Mouse (Mus musculus) spleen, adult 2 months (tissue): ENCODE results near the gene Ppm1a. TPM values are rescaled to one million over a fixed set of nuclear protein-coding genes. Genes with fewer than 3 reads are reported as not detected.

Experiments
- DNase-seq, 2 experiments: peaks; one replicate each; pipeline versions ENCODE4 v3.0.0 to v3.0.0-alpha.2; 2012 to 2021; ENCODE audit warnings: low spot score in 2 of 2, low read depth in 1 of 2
- H3K27ac ChIP-seq: fragments of 200-500 bp; 2 replicates; pipeline ENCODE4 v1.5.1; 2012; ENCODE audit warnings: low read length, inconsistent platforms; ENCODE audit not compliant: insufficient read depth
- H3K27me3 ChIP-seq: fragments of 200-500 bp; 2 replicates; pipeline ENCODE4 v1.6.1; 2012; ENCODE audit warnings: mild to moderate bottlenecking, moderate library complexity, low read length, inconsistent platforms; ENCODE audit not compliant: control insufficient read depth, insufficient read depth
- H3K36me3 ChIP-seq: fragments of 200-500 bp; 2 replicates; pipeline ENCODE4 v1.6.1; 2012; ENCODE audit warnings: mild to moderate bottlenecking, low read length, inconsistent platforms; ENCODE audit not compliant: control insufficient read depth, insufficient read depth
- H3K4me1 ChIP-seq: fragments of 200-500 bp; 2 replicates; pipeline ENCODE4 v1.6.1; 2011; ENCODE audit warnings: inconsistent platforms; ENCODE audit not compliant: control insufficient read depth, insufficient read depth, insufficient read length
- H3K4me3 ChIP-seq: fragments of 200-500 bp; 2 replicates; pipeline ENCODE4 v1.5.1; 2011; ENCODE audit warnings: mild to moderate bottlenecking, inconsistent platforms; ENCODE audit not compliant: insufficient read depth, insufficient read length; ENCODE audit errors: extremely low read depth
- CTCF ChIP-seq: fragments of 200-500 bp; IDR thresholded peaks from 2 replicates; pipeline ENCODE4 v1.5.1; 2011; ENCODE audit warnings: mild to moderate bottlenecking, inconsistent platforms; ENCODE audit not compliant: insufficient read depth, insufficient read length, insufficient replicate concordance; ENCODE audit errors: extremely low read depth
- POLR2A ChIP-seq: fragments of 200-500 bp; IDR thresholded peaks from 2 replicates; pipeline ENCODE4 v1.6.1; 2011; ENCODE audit warnings: low read depth, low read length, inconsistent platforms
- WGBS: fragments of 180-500 bp; shearing (Covaris S2); methylation state at CpG from one replicate; pipeline ENCODE4 v1.1.7; 2018; 5-methylcytosine and 5-hydroxymethylcytosine counted together
- polyA plus RNA-seq: library from polyadenylated mRNA; depleted of rRNA; stranded (reverse); fragments of >200 nt; gene quantifications from 2 replicates; pipeline ENCODE4 v1.2.3, GENCODE M21; 2012

Gene Ppm1a
- polyA plus RNA-seq, 1 experiment: 15.2 TPM

- Histone ChIP-seq H3K4me1 (no peaks in the 10 kb centered on the region; the same call in none of the 2 replicates), H3K4me3 (peak overlapping the region; percentile 75), H3K27me3 (no peaks in the 10 kb centered on the region), H3K27ac (peak overlapping the region; percentile 84), H3K36me3 (no peaks in the 10 kb centered on the region)
- WGBS: under 1% methylated on average over 49 of the region's 71 CpGs
- TF ChIP-seq POLR2A (no peak; the same call in 1 of the 2 replicates), CTCF (no peak)
- DNase-seq: no peak
Measured at GRCm38 (mm10) chr12:72761230-72761648, 4.0 kb downstream of the Ppm1a start.

GRCm38 (mm10) chr12:72761649-72762261 lies 4.5 kb downstream of the Ppm1a start:
- Histone ChIP-seq H3K27me3 (no peaks in the 10 kb centered on the region), H3K27ac (peak overlapping the region; percentile 84; the same call in 1 of the 2 replicates), H3K36me3 (no peaks in the 10 kb centered on the region), H3K4me1 (no peaks in the 10 kb centered on the region; the same call in none of the 2 replicates), H3K4me3 (peak overlapping the region; percentile 75)
- DNase-seq: peak in 1 of 2 experiments; percentile 37
- under 1% methylated on average over 38 of the region's 43 CpGs for WGBS
- TF ChIP-seq POLR2A: no peak
- no peak for TF ChIP-seq CTCF

DNA sequence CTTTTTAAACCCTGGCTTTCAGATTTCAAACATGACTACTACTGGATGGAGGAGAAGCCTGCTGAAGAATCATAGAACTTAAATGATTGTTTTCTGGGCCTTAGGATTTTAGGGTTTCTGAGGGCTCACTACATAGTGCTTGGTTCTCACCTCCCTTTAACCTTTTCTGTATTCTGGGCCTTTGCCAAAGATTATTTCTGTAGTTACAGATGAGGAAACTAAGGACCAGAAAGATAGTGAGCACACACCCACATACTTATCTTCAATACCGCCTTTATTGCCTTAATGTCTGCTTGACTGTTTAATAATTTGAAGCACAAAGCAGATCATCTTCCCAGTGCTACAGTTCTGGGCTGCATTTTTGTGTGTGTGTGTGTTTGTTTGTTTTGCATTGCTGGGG lies 5.2 kb downstream of the Ppm1a start:
- 56% methylated on average over 1 of the region's 1 CpGs for WGBS
- no peak for DNase-seq
- no peak overlapping the region for H3K27ac ChIP-seq
- no peak overlapping the region; the same call in 1 of the 2 replicates for H3K4me3 ChIP-seq
- no peak for TF ChIP-seq CTCF
- no peak for TF ChIP-seq POLR2A
- H3K27me3 ChIP-seq: no peaks in the 10 kb centered on the region
- no peaks in the 10 kb centered on the region for H3K36me3 ChIP-seq
- no peaks in the 10 kb centered on the region; the same call in none of the 2 replicates for H3K4me1 ChIP-seq

GRCm38 (mm10) chr12:72763156-72763555 lies 5.9 kb downstream of the Ppm1a start:
- DNase-seq: no peak
- no peaks in the 10 kb centered on the region; the same call in none of the 2 replicates for H3K4me1 ChIP-seq
- WGBS: 80% methylated on average over 1 of the region's 1 CpGs
- no peaks in the 10 kb centered on the region for H3K27me3 ChIP-seq
- TF ChIP-seq POLR2A (no peak), CTCF (no peak)
- H3K27ac ChIP-seq: no peak overlapping the region
- H3K4me3 ChIP-seq: no peak overlapping the region
- H3K36me3 ChIP-seq: no peaks in the 10 kb centered on the region

DNA sequence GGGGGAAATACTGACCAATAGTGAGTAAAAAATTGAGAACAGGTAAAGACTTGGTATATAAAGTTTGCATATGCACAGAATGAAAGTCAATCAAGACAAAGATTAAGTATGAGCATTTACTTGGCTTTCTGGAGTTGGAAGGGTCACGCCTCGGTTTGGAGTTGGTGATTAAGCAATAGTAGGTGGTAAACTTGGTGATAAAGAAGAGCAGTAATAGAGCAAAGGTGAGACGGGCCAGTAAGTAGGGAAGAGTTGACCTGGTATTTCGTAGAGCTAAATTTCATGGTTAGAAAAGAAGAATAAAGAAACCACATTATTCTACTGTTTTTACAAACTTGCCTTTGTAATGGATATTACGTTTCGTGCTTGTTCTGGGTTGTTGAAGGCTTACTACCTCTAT lies 10.6 kb downstream of the Ppm1a start:
- Histone ChIP-seq H3K4me3 (no peak overlapping the region), H3K36me3 (no peaks in the 10 kb centered on the region), H3K4me1 (peaks cover 5% of the 10 kb centered on the region; the same call in 1 of the 2 replicates), H3K27ac (no peak overlapping the region), H3K27me3 (no peaks in the 10 kb centered on the region)
- WGBS: 82% methylated on average over 6 of the region's 6 CpGs
- TF ChIP-seq POLR2A: no peak
- no peak for TF ChIP-seq CTCF
- DNase-seq: no peak

- Histone ChIP-seq H3K27ac (no peak overlapping the region), H3K4me3 (no peak overlapping the region), H3K4me1 (peaks cover 5% of the 10 kb centered on the region; the same call in 1 of the 2 replicates), H3K36me3 (no peaks in the 10 kb centered on the region), H3K27me3 (no peaks in the 10 kb centered on the region)
- TF ChIP-seq CTCF (no peak), POLR2A (no peak)
- 50% methylated on average over 2 of the region's 2 CpGs for WGBS
- DNase-seq: no peak
Measured at GRCm38 (mm10) chr12:72768230-72768629, 11.0 kb downstream of the Ppm1a start.
